Mouse (Mus musculus) MEL (cell line): ENCODE data around the gene Bahcc1. TPM values are rescaled to one million over a fixed set of nuclear protein-coding genes. Genes with fewer than 3 reads are reported as not detected.
A peak's percentile ranks its signal among the peaks of the same experiment; 100 is the strongest.

ENCODE experiments used
- DNase-seq: peaks from one replicate; pipeline ENCODE4 v3.0.0; 2011; ENCODE audit warnings: low read depth, low spot score
- H3K27ac ChIP-seq: 2 replicates; pipeline ENCODE4 v1.5.1; 2012; ENCODE audit warnings: low read depth, mild to moderate bottlenecking, control low read depth, low read length, moderate library complexity; ENCODE audit not compliant: control insufficient read depth
- H3K27me3 ChIP-seq, 2 experiments: fragments of 150-350 bp in 1 of 2; sonication (generic) in 1 of 2; 2 replicates each; pipeline ENCODE4 v1.6.1; 2012; ENCODE audit warnings: low read length in 2 of 2, mild to moderate bottlenecking in 2 of 2, improper control_type of control experiment in 1 of 2, moderate library complexity in 1 of 2; ENCODE audit not compliant: insufficient read depth in 2 of 2, control insufficient read depth in 1 of 2
- H3K36me3 ChIP-seq, 2 experiments: 2 replicates each; pipeline ENCODE4 v1.6.1; 2012 to 2014; ENCODE audit warnings: low read length in 2 of 2, improper control_type of control experiment in 1 of 2, inconsistent platforms in 1 of 2, mild to moderate bottlenecking in 1 of 2; ENCODE audit not compliant: insufficient read depth in 2 of 2, control insufficient read depth in 1 of 2
- H3K4me1 ChIP-seq, 2 experiments: fragments of 150-350 bp in 1 of 2; sonication (generic) in 1 of 2; 2 replicates each; pipeline ENCODE4 v1.6.1; 2012; ENCODE audit warnings: low read length in 2 of 2, improper control_type of control experiment in 1 of 2, mild to moderate bottlenecking in 1 of 2; ENCODE audit not compliant: insufficient read depth in 2 of 2, control insufficient read depth in 1 of 2
- H3K4me3 ChIP-seq, 2 experiments: fragments of 150-350 bp in 1 of 2; sonication (generic) in 1 of 2; 2 replicates each; pipeline ENCODE4 v1.5.1; 2012; ENCODE audit warnings: low read depth in 2 of 2, low read length in 2 of 2, mild to moderate bottlenecking in 2 of 2, moderate library complexity in 2 of 2, control low read depth in 1 of 2, improper control_type of control experiment in 1 of 2; ENCODE audit not compliant: control insufficient read depth in 1 of 2, insufficient read depth in 1 of 2
- H3K79me2 ChIP-seq: 2 replicates; pipeline ENCODE4 v1.6.1; 2012; ENCODE audit warnings: mild to moderate bottlenecking, low read length, moderate library complexity; ENCODE audit not compliant: control insufficient read depth, poor library complexity, insufficient read depth
- H3K9ac ChIP-seq: 2 replicates; pipeline ENCODE4 v1.6.1; 2012; ENCODE audit warnings: low read depth, mild to moderate bottlenecking, control low read depth, low read length, moderate library complexity; ENCODE audit not compliant: control insufficient read depth, poor library complexity, severe bottlenecking
- H3K9me3 ChIP-seq: fragments of 150-350 bp; sonication (generic); replicated peaks from 2 replicates; pipeline ENCODE4 v1.6.1; 2012; ENCODE audit warnings: mild to moderate bottlenecking, low read length, improper control_type of control experiment, moderate library complexity; ENCODE audit not compliant: insufficient read depth
- BHLHE40 ChIP-seq: IDR thresholded peaks from 2 replicates; pipeline ENCODE4 v1.6.1; 2012; ENCODE audit warnings: low read depth, mild to moderate bottlenecking, inconsistent platforms, low read length, improper control_type of control experiment, borderline replicate concordance
- CHD1 ChIP-seq: IDR thresholded peaks from 2 replicates; pipeline ENCODE4 v1.6.1; 2012; ENCODE audit warnings: low read depth, mild to moderate bottlenecking, inconsistent platforms, low read length, improper control_type of control experiment
- CHD2 ChIP-seq: IDR thresholded peaks from 2 replicates; pipeline ENCODE4 v1.6.1; 2011; ENCODE audit warnings: low read length, improper control_type of control experiment
- E2F4 ChIP-seq: IDR thresholded peaks from 2 replicates; pipeline ENCODE4 v1.6.1; 2011; ENCODE audit warnings: low read depth, low read length, improper control_type of control experiment, borderline replicate concordance
- ELF1 ChIP-seq: IDR thresholded peaks from 2 replicates; pipeline ENCODE4 v1.6.1; 2014; ENCODE audit warnings: low read depth, mild to moderate bottlenecking, inconsistent platforms, low read length, improper control_type of control experiment, moderate library complexity
- EP300 ChIP-seq, 2 experiments: IDR thresholded peaks; 2 replicates each; pipeline ENCODE4 v1.6.1; 2011; ENCODE audit warnings: improper control_type of control experiment in 2 of 2, low read length in 2 of 2, low read depth in 1 of 2, mild to moderate bottlenecking in 1 of 2
- ETS1 ChIP-seq: IDR thresholded peaks from 2 replicates; pipeline ENCODE4 v1.6.1; 2012; ENCODE audit warnings: low read depth, mild to moderate bottlenecking, inconsistent platforms, low read length, improper control_type of control experiment, moderate library complexity
- GABPA ChIP-seq: IDR thresholded peaks from 2 replicates; pipeline ENCODE4 v1.6.1; 2012; ENCODE audit warnings: low read depth, mild to moderate bottlenecking, inconsistent platforms, low read length, improper control_type of control experiment, moderate library complexity
- GATA1 ChIP-seq: IDR thresholded peaks from 2 replicates; pipeline ENCODE4 v1.6.1; 2011; ENCODE audit warnings: low read depth, low read length, improper control_type of control experiment
- HCFC1 ChIP-seq: IDR thresholded peaks from 2 replicates; pipeline ENCODE4 v1.6.1; 2012; ENCODE audit warnings: low read depth, mild to moderate bottlenecking, inconsistent platforms, low read length, improper control_type of control experiment, moderate library complexity
- JUND ChIP-seq: IDR thresholded peaks from 2 replicates; pipeline ENCODE4 v1.6.1; 2011; ENCODE audit warnings: low read depth, mild to moderate bottlenecking, improper control_type of control experiment, low read length
- MEF2A ChIP-seq: IDR thresholded peaks from 2 replicates; pipeline ENCODE4 v1.6.1; 2014; ENCODE audit warnings: low read depth, mild to moderate bottlenecking, inconsistent platforms, low read length, improper control_type of control experiment; ENCODE audit not compliant: poor library complexity, insufficient replicate concordance, severe bottlenecking; ENCODE audit errors: extremely low read depth
- MXI1 ChIP-seq: IDR thresholded peaks from 2 replicates; pipeline ENCODE4 v1.6.1; 2011; ENCODE audit warnings: mild to moderate bottlenecking, low read depth, low read length, improper control_type of control experiment
- MYC ChIP-seq: IDR thresholded peaks from 2 replicates; pipeline ENCODE4 v1.6.1; 2011; ENCODE audit warnings: low read depth, mild to moderate bottlenecking, low read length, improper control_type of control experiment, moderate library complexity
- POLR2A ChIP-seq, 2 experiments: IDR thresholded peaks; 2 replicates each; pipeline ENCODE4 v1.6.1; 2011 to 2012; ENCODE audit warnings: low read length in 2 of 2, mild to moderate bottlenecking in 2 of 2, control low read depth in 1 of 2, improper control_type of control experiment in 1 of 2, low read depth in 1 of 2, moderate library complexity in 1 of 2; ENCODE audit not compliant: control insufficient read depth in 1 of 2, insufficient read depth in 1 of 2, poor library complexity in 1 of 2
- RAD21 ChIP-seq: IDR thresholded peaks from 2 replicates; pipeline ENCODE4 v1.6.1; 2011; ENCODE audit warnings: mild to moderate bottlenecking, low read depth, low read length, improper control_type of control experiment
- RCOR1 ChIP-seq: IDR thresholded peaks from 2 replicates; pipeline ENCODE4 v1.6.1; 2012; ENCODE audit warnings: low read depth, mild to moderate bottlenecking, inconsistent platforms, low read length, improper control_type of control experiment
- SMC3 ChIP-seq: IDR thresholded peaks from 2 replicates; pipeline ENCODE4 v1.6.1; 2011; ENCODE audit warnings: low read depth, low read length, improper control_type of control experiment
- TBP ChIP-seq: IDR thresholded peaks from 2 replicates; pipeline ENCODE4 v1.8.0; 2011; ENCODE audit warnings: low read depth, low read length, improper control_type of control experiment
- USF1 ChIP-seq: IDR thresholded peaks from 2 replicates; pipeline ENCODE4 v1.6.1; 2014; ENCODE audit warnings: low read depth, mild to moderate bottlenecking, inconsistent platforms, low read length, improper control_type of control experiment, moderate library complexity
- ZKSCAN1 ChIP-seq: IDR thresholded peaks from 2 replicates; pipeline ENCODE4 v1.6.1; 2012; ENCODE audit warnings: low read depth, mild to moderate bottlenecking, inconsistent platforms, low read length, improper control_type of control experiment, moderate library complexity
- ZMIZ1 ChIP-seq: IDR thresholded peaks from 2 replicates; pipeline ENCODE4 v1.6.1; 2012; ENCODE audit warnings: low read depth, mild to moderate bottlenecking, inconsistent platforms, low read length, improper control_type of control experiment, moderate library complexity
- ZNF384 ChIP-seq: IDR thresholded peaks from 2 replicates; pipeline ENCODE4 v1.6.1; 2012; ENCODE audit warnings: low read depth, mild to moderate bottlenecking, inconsistent platforms, low read length, improper control_type of control experiment
- polyA plus RNA-seq, 2 experiments: library from polyadenylated mRNA; stranded (reverse) in 1 of 2; unstranded in 1 of 2; fragments of >175 nt in 1 of 2; fragments of >200 nt in 1 of 2; gene quantifications; 2 replicates each; pipeline versions ENCODE4 v1.2.1 to v1.2.4; 2012; ENCODE audit warnings: low replicate concordance in 2 of 2, low read depth in 1 of 2; ENCODE audit not compliant: insufficient read length in 2 of 2, insufficient read depth in 1 of 2, missing spikeins in 1 of 2
- total RNA-seq: library from RNA; depleted of rRNA; stranded (reverse); fragments of 300-350 nt; gene quantifications from 2 replicates; pipeline ENCODE4 v1.2.3, GENCODE M21; 2012

Bahcc1 gene
- total and polyA plus RNA-seq, 3 experiments: 0.04 to 0.26 TPM; not detected in 1

- Histone ChIP-seq H3K27ac (no peak overlapping the region), H3K4me1 (no peaks in the 10 kb centered on the region)
- TF ChIP-seq ZMIZ1: no peak
- TF ChIP-seq TBP: no peak
- TF ChIP-seq ZKSCAN1: no peak
- no peak for TF ChIP-seq BHLHE40
- no peak for TF ChIP-seq CHD2
- TF ChIP-seq CHD1: no peak
- TF ChIP-seq EP300 (IDR thresholded peaks at IDR 0.05; ENCODE audit: low read depth in 1 of 2, low read length in 2 of 2): no peak
- no peak for TF ChIP-seq JUND
- TF ChIP-seq MXI1: no peak
- no peak for TF ChIP-seq SMC3
- TF ChIP-seq HCFC1: no peak
- TF ChIP-seq ETS1: no peak
- no peak for TF ChIP-seq E2F4
- TF ChIP-seq USF1: no peak
- no peak for TF ChIP-seq GATA1
- TF ChIP-seq GABPA: no peak
- TF ChIP-seq MEF2A: no peak
- TF ChIP-seq, all 39 proteins: peak for 0
- H3K9ac ChIP-seq: no peak overlapping the region
- H3K27me3 ChIP-seq: peaks cover 4 to 16% of the 10 kb centered on the region in 2 experiments
- H3K36me3 ChIP-seq: no peaks in the 10 kb centered on the region
- H3K79me2 ChIP-seq: no peaks in the 10 kb centered on the region
- no peak for DNase-seq
- H3K4me3 ChIP-seq: no peak overlapping the region
- H3K9me3 ChIP-seq: no peaks in the 10 kb centered on the region
Measured at GRCm38 (mm10) chr11:120190526-120191412, 42.0 kb upstream of the Bahcc1 start.

GRCm38 (mm10) chr11:120198831-120199230 lies 33.9 kb upstream of the Bahcc1 start:
- DNase-seq: peak; percentile 16
- Histone ChIP-seq H3K79me2 (no peaks in the 10 kb centered on the region), H3K9ac (no peak overlapping the region), H3K36me3 (no peaks in the 10 kb centered on the region), H3K27ac (no peak overlapping the region), H3K9me3 (no peaks in the 10 kb centered on the region), H3K4me3 (no peak overlapping the region), H3K4me1 (no peaks in the 10 kb centered on the region), H3K27me3 (peaks cover 9 to 24% of the 10 kb centered on the region in 2 experiments)
- TF ChIP-seq MYC: no peak
- no peak for TF ChIP-seq RCOR1
- TF ChIP-seq JUND: no peak
- TF ChIP-seq ZNF384: no peak
- no peak for TF ChIP-seq POLR2A (IDR thresholded peaks at IDR 0.05; ENCODE audit: control insufficient read depth in 1 of 2, insufficient read depth in 1 of 2, low read depth in 1 of 2, low read length in 2 of 2, poor library complexity in 1 of 2)
- no peak for TF ChIP-seq BHLHE40
- TF ChIP-seq ELF1: no peak
- TF ChIP-seq CHD2: no peak
- TF ChIP-seq RAD21: no peak
